Mouse (Mus musculus): ENCODE data around the gene Slc39a7. TPM values are rescaled to one million over a fixed set of nuclear protein-coding genes. Genes with fewer than 3 reads are reported as not detected.
A peak's percentile ranks its signal among the peaks of the same experiment; 100 is the strongest.

The Slc39a7 gene
- 160 and 166 TPM in 2 replicates for polyA plus RNA-seq (2016; fragmentation: Nextera tagmentation; extraction: Ambion mirVana)

GRCm38 (mm10) chr17:34031465-34032173 is at the start of gene Slc39a7, which contains the start of gene Rxrb:
Slc39a7 (minus strand) TSS chr17:34031682.
Rxrb (plus strand) TSS chr17:34031812.
- WGBS: under 1% methylated on average over 71 of the region's 88 CpGs
- peaks cover 59% of the 10 kb centered on the region for H3K4me1 ChIP-seq
- H3K4me3 ChIP-seq (replicated peaks): peak within 1 kb of the TSS; percentile 95
- peak; percentile 73 for ATAC-seq (ENCODE audit: low FRiP score)
- H3K9me3 ChIP-seq: no peaks in the 10 kb centered on the region
- H3K27ac ChIP-seq: peak within 1 kb of the TSS; percentile 98
- H3K9ac ChIP-seq: peak within 1 kb of the TSS; percentile 96
- no peaks in the 10 kb centered on the region for H3K27me3 ChIP-seq
- peak within 1 kb of the TSS; percentile 99 for H3K4me2 ChIP-seq
- peaks cover 54% of the 10 kb centered on the region for H3K36me3 ChIP-seq (replicated peaks)

GRCm38 (mm10) chr17:34079621-34080020 is 48.1 kb upstream of the Slc39a7 start:
- Histone ChIP-seq H3K4me1 (peaks cover 23% of the 10 kb centered on the region), H3K4me2 (no peak overlapping the region), H3K9ac (no peak overlapping the region), H3K27ac (no peak overlapping the region), H3K27me3 (peaks cover 19% of the 10 kb centered on the region), H3K9me3 (no peaks in the 10 kb centered on the region), H3K36me3 (replicated peaks) (no peaks in the 10 kb centered on the region), H3K4me3 (replicated peaks) (no peak overlapping the region)
- WGBS: 19% methylated on average over 5 of the region's 5 CpGs
- ATAC-seq (ENCODE audit: low FRiP score): peak; percentile 67

- Histone ChIP-seq H3K9me3 (no peaks in the 10 kb centered on the region), H3K36me3 (replicated peaks) (no peaks in the 10 kb centered on the region), H3K4me3 (replicated peaks) (no peak overlapping the region), H3K9ac (no peak overlapping the region), H3K27ac (no peak overlapping the region), H3K4me2 (no peak overlapping the region), H3K4me1 (peaks cover 23% of the 10 kb centered on the region), H3K27me3 (peaks cover 24% of the 10 kb centered on the region)
- 90% methylated on average over 11 of the region's 11 CpGs for WGBS
- ATAC-seq (ENCODE audit: low FRiP score): no peak
Measured at GRCm38 (mm10) chr17:34079002-34079401, 47.5 kb upstream of the Slc39a7 start.

- Histone ChIP-seq H3K9me3 (no peaks in the 10 kb centered on the region), H3K4me1 (peaks cover 20% of the 10 kb centered on the region), H3K27me3 (peaks cover 27% of the 10 kb centered on the region), H3K27ac (no peak overlapping the region), H3K4me3 (replicated peaks) (no peak overlapping the region), H3K4me2 (no peak overlapping the region), H3K36me3 (replicated peaks) (no peaks in the 10 kb centered on the region), H3K9ac (no peak overlapping the region)
- 61% methylated on average over 4 of the region's 4 CpGs for WGBS
- no peak for ATAC-seq (ENCODE audit: low FRiP score)
Measured at GRCm38 (mm10) chr17:34078148-34078547, 46.7 kb upstream of the Slc39a7 start.

- Histone ChIP-seq H3K9me3 (no peaks in the 10 kb centered on the region), H3K9ac (no peak overlapping the region), H3K4me2 (no peak overlapping the region), H3K4me3 (replicated peaks) (no peak overlapping the region), H3K27ac (no peak overlapping the region), H3K27me3 (peaks cover 27% of the 10 kb centered on the region), H3K36me3 (replicated peaks) (no peaks in the 10 kb centered on the region), H3K4me1 (peaks cover 14% of the 10 kb centered on the region)
- WGBS: 2% methylated on average over 9 of the region's 9 CpGs
- no peak for ATAC-seq (ENCODE audit: low FRiP score)
Measured at GRCm38 (mm10) chr17:34077549-34077948, 46.1 kb upstream of the Slc39a7 start.

GRCm38 (mm10) chr17:34075271-34075670 is 43.8 kb upstream of the Slc39a7 start:
- H3K9ac ChIP-seq: no peak overlapping the region
- no peak overlapping the region for H3K4me3 ChIP-seq (replicated peaks)
- no peak overlapping the region for H3K27ac ChIP-seq
- peaks cover 27% of the 10 kb centered on the region for H3K27me3 ChIP-seq
- H3K4me2 ChIP-seq: no peak overlapping the region
- H3K9me3 ChIP-seq: no peaks in the 10 kb centered on the region
- H3K4me1 ChIP-seq: peaks cover 13% of the 10 kb centered on the region
- ATAC-seq (ENCODE audit: low FRiP score): no peak
- 42% methylated on average over 7 of the region's 7 CpGs for WGBS
- no peaks in the 10 kb centered on the region for H3K36me3 ChIP-seq (replicated peaks)

GRCm38 (mm10) chr17:34072091-34072490 is 40.6 kb upstream of the Slc39a7 start:
- H3K27me3 ChIP-seq: peaks cover 24% of the 10 kb centered on the region
- no peak for ATAC-seq (ENCODE audit: low FRiP score)
- no peak overlapping the region for H3K4me2 ChIP-seq
- H3K9me3 ChIP-seq: no peaks in the 10 kb centered on the region
- peaks cover 10% of the 10 kb centered on the region for H3K4me1 ChIP-seq
- no peak overlapping the region for H3K9ac ChIP-seq
- H3K36me3 ChIP-seq (replicated peaks): no peaks in the 10 kb centered on the region
- H3K4me3 ChIP-seq (replicated peaks): no peak overlapping the region
- no peak overlapping the region for H3K27ac ChIP-seq
- WGBS: 74% methylated on average over 5 of the region's 5 CpGs

GRCm38 (mm10) chr17:34068864-34069263 is 37.4 kb upstream of the Slc39a7 start:
- Histone ChIP-seq H3K9ac (no peak overlapping the region), H3K27ac (no peak overlapping the region), H3K4me2 (no peak overlapping the region), H3K27me3 (0 out of 2 replicates have a peak, but pooled peaks cover 3% of the 10 kb centered on the region), H3K4me1 (no peaks in the 10 kb centered on the region), H3K9me3 (no peaks in the 10 kb centered on the region), H3K4me3 (replicated peaks) (no peak overlapping the region), H3K36me3 (replicated peaks) (no peaks in the 10 kb centered on the region)
- no peak for ATAC-seq (ENCODE audit: low FRiP score)
- WGBS: 66% methylated on average over 3 of the region's 3 CpGs

GRCm38 (mm10) chr17:34057224-34057623 is 25.7 kb upstream of the Slc39a7 start:
- Histone ChIP-seq H3K9ac (no peak overlapping the region), H3K4me1 (no peaks in the 10 kb centered on the region), H3K9me3 (no peaks in the 10 kb centered on the region), H3K4me2 (no peak overlapping the region), H3K27me3 (no peaks in the 10 kb centered on the region), H3K4me3 (replicated peaks) (no peak overlapping the region), H3K27ac (no peak overlapping the region), H3K36me3 (replicated peaks) (0 out of 2 replicates have a peak, but pooled peaks cover 2% of the 10 kb centered on the region)
- 91% methylated on average over 7 of the region's 7 CpGs for WGBS
- ATAC-seq (ENCODE audit: low FRiP score): no peak

- Histone ChIP-seq H3K36me3 (replicated peaks) (no peaks in the 10 kb centered on the region), H3K4me1 (no peaks in the 10 kb centered on the region), H3K9me3 (0 out of 2 replicates have a peak, but pooled peaks cover 4% of the 10 kb centered on the region), H3K9ac (no peak overlapping the region), H3K27ac (no peak overlapping the region), H3K4me2 (no peak overlapping the region), H3K4me3 (replicated peaks) (no peak overlapping the region), H3K27me3 (no peaks in the 10 kb centered on the region)
- WGBS: 93% methylated on average over 5 of the region's 5 CpGs
- ATAC-seq (ENCODE audit: low FRiP score): no peak
Measured at GRCm38 (mm10) chr17:34047404-34048050, 16.0 kb upstream of the Slc39a7 start.

GRCm38 (mm10) chr17:34045941-34046340 is 14.5 kb upstream of the Slc39a7 start:
- 0 out of 2 replicates have a peak, but pooled peaks cover 4% of the 10 kb centered on the region for H3K9me3 ChIP-seq
- no peak overlapping the region for H3K9ac ChIP-seq
- no peaks in the 10 kb centered on the region for H3K36me3 ChIP-seq (replicated peaks)
- peaks cover 9% of the 10 kb centered on the region; the same call in 1 of the 2 replicates for H3K27me3 ChIP-seq
- 76% methylated on average over 14 of the region's 14 CpGs for WGBS
- H3K27ac ChIP-seq: no peak overlapping the region
- peaks cover 4% of the 10 kb centered on the region; the same call in 1 of the 2 replicates for H3K4me1 ChIP-seq
- ATAC-seq (ENCODE audit: low FRiP score): no peak
- H3K4me3 ChIP-seq (replicated peaks): no peak overlapping the region
- H3K4me2 ChIP-seq: no peak overlapping the region

GRCm38 (mm10) chr17:34039562-34040450 is 8.3 kb upstream of the Slc39a7 start:
- H3K36me3 ChIP-seq (replicated peaks): peaks cover 34% of the 10 kb centered on the region
- ATAC-seq (ENCODE audit: low FRiP score): 0 out of 2 replicates have a peak, but pooled peaks have one; percentile 16
- peaks cover 35% of the 10 kb centered on the region for H3K4me1 ChIP-seq
- 28% methylated on average over 17 of the region's 17 CpGs for WGBS
- peak overlapping the region; percentile 28 for H3K4me3 ChIP-seq (replicated peaks)
- H3K27ac ChIP-seq: no peak overlapping the region
- H3K9ac ChIP-seq: peak overlapping the region; percentile 55
- peaks cover 23% of the 10 kb centered on the region for H3K27me3 ChIP-seq
- H3K4me2 ChIP-seq: peak overlapping the region; percentile 61
- H3K9me3 ChIP-seq: no peaks in the 10 kb centered on the region

Data from forebrain, embryonic 12.5 days (tissue).